Mouse (Mus musculus) right cerebral cortex, adult 18-20 months (tissue): ENCODE measurements at regions not wholly inside any gene's neighbourhood (a gene's known extent, or its start where the extent isn't known, plus 50 kb on each side); places are given as distances from the start of the nearest gene placed in this dataset.
A peak's percentile ranks its signal among the peaks of the same experiment; 100 is the strongest.

ENCODE experiments used
- DNase-seq: peaks from one replicate; pipeline ENCODE4 v3.0.0; 2022; ENCODE audit warnings: mixed read lengths

DNA sequence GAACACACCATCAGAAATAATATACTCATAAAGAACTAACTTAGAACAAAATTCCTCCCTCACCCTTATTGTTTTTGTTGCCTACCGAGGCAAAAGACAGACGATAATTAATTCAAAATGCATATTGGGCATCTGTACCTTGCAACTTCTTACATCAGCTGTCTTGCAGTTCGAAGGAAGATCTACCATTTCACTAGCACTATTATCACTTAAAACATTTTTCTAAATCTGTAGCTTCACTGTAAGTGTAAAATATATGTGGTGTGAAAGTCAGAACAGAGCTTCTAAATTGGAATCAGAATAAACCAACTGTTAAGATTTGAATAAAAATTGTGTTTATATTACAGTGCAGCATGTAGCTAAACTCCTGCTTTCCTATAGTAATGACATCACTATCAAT lies 562.4 kb upstream of the Atp10a start:
- DNase-seq = no peak

- DNase-seq = no peak
These were observed 569.0 kb upstream of the Gabra5 start for GRCm38 (mm10) chr7:58078825-58079224.

GRCm38 (mm10) chr7:58032975-58033374 lies 523.1 kb upstream of the Gabra5 start:
- DNase-seq = no peak

DNA sequence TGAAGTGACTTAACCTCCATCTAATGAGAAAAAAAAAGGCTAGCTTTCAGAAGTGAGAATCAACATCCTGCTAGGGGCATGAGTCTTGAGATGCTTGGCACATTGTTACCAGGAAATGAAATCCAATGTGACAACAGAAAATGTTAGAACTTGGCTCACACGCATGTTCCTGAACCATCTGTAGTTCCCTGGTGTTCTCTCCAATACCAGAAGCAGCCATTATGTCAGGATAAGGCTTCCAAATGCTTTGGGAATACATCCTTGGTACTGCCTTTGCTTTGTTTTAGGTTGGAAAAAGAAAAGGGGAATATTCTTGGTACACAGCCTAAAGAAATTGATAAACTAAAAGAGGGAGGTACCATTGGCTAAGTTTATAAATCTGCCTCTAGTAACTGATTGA lies 522.3 kb upstream of the Gabra5 start:
- peak; percentile 18 for DNase-seq

GRCm38 (mm10) chr7:57992406-57993223 lies 482.8 kb upstream of the Gabra5 start:
- DNase-seq = peak; percentile 29

GRCm38 (mm10) chr7:57983192-57983591 lies 473.3 kb upstream of the Gabra5 start:
- no peak for DNase-seq

- DNase-seq = no peak
These were observed 456.4 kb upstream of the Gabra5 start for GRCm38 (mm10) chr7:57966216-57966615.

GRCm38 (mm10) chr7:57958871-57959270 lies 449.0 kb upstream of the Gabra5 start:
- DNase-seq = no peak
